Mouse (Mus musculus): ENCODE data around the gene Pum2. TPM values are rescaled to one million over a fixed set of nuclear protein-coding genes. Genes with fewer than 3 reads are reported as not detected.

Pum2 gene
- polyA plus RNA-seq, 1 experiment = 46.2 TPM

DNA sequence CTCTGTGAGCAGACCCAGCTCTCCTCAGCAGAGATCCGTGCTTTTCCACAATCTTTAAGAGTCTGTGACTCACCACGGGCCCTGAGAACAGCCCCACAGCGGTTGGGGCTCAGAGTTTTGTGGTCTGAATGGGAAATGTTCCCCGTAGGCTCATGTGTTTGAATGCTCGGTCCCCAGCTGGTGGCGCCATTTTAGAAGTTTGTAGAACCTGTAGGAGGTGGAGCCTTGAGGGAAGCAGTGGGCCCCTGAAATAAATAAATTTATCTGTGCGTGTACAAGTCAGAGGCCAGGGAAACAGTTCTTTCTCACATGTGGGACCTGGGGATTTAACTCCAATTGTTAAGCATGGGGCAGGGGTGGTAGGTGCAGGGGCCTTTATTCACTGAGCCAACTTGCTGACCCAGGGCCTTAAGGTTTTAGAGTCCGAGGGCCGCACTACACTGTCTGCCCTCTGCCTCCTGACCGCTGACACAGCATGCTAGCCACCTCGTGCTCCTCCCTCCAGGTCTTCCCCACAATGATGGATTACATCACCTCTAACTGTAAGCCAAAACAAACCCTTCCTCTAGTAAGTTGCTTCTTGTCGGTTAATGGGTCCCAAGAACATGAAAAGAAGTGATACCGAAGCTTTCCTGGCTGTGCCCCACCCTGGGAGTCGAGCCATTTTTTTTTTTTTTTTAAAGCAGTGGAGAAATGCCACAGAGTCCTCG, 90.4 kb downstream of the Pum2 start:
- H3K4me1 ChIP-seq (ENCODE audit: control insufficient read depth, insufficient read depth, insufficient read length) = no peaks in the 10 kb centered on the region; the same call in 1 of the 2 replicates
- no peak overlapping the region for H3K4me3 ChIP-seq (ENCODE audit: extremely low read depth, insufficient read depth, insufficient read length)
- no peak for DNase-seq (ENCODE audit: low read depth in 1 of 2, low spot score in 2 of 2)
- no peaks in the 10 kb centered on the region for H3K36me3 ChIP-seq (ENCODE audit: control insufficient read depth, insufficient read depth, low read length)
- H3K27ac ChIP-seq (ENCODE audit: insufficient read depth, low read length) = no peak overlapping the region
- 85% methylated on average over 15 of the region's 15 CpGs for WGBS
- no peaks in the 10 kb centered on the region for H3K27me3 ChIP-seq (ENCODE audit: control insufficient read depth, insufficient read depth, low read length)
- TF ChIP-seq CTCF (IDR thresholded peaks at IDR 0.05; ENCODE audit: extremely low read depth, insufficient read depth, insufficient read length, insufficient replicate concordance) (no peak), POLR2A (IDR thresholded peaks at IDR 0.05; ENCODE audit: low read depth, low read length) (no peak)

DNA sequence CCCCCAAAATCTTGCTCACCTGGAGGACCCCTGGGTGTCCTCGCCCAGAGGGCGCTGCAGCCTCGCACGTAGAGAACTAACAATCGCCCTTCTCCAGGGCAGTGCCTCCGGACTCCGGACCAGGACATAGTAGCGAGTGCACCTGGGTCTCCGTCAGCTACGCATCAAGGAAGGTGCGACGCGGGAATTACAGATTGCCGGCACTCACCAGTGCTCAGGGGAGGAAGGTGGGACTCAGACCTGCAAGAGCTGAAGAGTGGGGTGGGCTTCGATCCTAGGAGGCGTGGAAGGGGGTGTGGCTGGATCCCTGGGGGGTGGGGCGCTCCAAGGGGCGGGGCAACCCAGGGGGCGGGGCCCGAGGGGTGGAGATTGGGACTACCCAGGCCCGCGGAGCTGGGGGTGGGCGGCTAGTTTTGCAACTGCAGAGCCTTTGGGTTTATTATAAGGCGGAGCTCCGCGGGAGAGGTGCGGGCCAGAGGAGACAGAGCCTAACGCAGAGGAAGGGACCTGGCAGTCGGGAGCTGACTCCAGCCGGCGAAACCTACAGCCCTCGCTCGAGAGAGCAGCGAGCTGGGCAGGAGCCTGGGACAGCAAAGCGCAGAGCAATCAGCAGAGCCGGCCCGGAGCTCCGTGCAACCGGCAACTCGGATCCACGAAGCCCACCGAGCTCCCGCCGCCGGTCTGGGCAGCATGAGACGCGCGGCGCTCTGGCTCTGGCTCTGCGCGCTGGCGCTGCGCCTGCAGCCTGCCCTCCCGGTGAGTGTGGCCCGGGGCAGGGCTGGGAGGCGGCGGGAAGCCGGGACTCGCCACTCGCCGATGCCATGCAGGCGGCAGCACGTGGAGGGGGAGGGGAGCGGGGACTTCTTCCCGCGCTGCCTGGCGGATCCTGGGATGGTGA, 97.3 kb downstream of the Pum2 start, which contains the start of gene Sdc1:
Gene Sdc1 (plus strand): TSS at position 378 of the 898 bp plus-strand sequence.
- 1% methylated on average over 67 of the region's 67 CpGs for WGBS

DNA sequence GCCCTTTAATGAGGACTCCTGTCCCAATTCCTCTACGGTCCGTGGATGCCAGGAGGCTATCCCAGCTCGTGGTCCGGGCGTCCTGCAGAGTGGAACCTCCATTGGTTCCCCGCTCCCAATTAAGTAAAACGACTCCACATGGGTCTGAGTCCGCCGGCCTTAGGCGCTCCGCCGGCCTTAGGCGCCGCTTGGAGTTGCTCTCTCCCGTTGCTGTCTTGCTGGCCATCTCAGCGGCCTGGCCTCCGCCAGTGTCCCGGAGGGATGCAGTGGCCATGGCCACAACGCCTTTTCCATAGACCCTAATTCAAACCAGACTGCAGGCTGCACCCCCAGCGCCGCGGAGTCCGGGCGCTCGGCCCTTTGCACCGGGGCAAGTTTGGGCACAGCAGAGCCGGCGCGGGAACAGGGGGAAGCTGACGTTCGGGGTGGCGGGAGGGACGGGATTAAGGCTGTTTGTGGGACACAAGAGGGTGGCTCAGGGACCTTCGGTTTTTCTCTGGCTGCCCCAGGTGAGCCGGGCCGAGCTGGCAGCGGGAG, 98.0 kb downstream of the Pum2 start:
- peak overlapping the region; percentile 65 for H3K4me3 ChIP-seq (ENCODE audit: extremely low read depth, insufficient read depth, insufficient read length)
- TF ChIP-seq CTCF (IDR thresholded peaks at IDR 0.05; ENCODE audit: extremely low read depth, insufficient read depth, insufficient read length, insufficient replicate concordance) (no peak), POLR2A (IDR thresholded peaks at IDR 0.05; ENCODE audit: low read depth, low read length) (no peak)
- no peak for DNase-seq (ENCODE audit: low read depth in 1 of 2, low spot score in 2 of 2)
- no peaks in the 10 kb centered on the region for H3K36me3 ChIP-seq (ENCODE audit: control insufficient read depth, insufficient read depth, low read length)
- H3K4me1 ChIP-seq (ENCODE audit: control insufficient read depth, insufficient read depth, insufficient read length) = no peaks in the 10 kb centered on the region; the same call in 1 of the 2 replicates
- H3K27ac ChIP-seq (ENCODE audit: insufficient read depth, low read length) = no peak overlapping the region
- WGBS = under 1% methylated on average over 37 of the region's 37 CpGs
- H3K27me3 ChIP-seq (ENCODE audit: control insufficient read depth, insufficient read depth, low read length) = 0 out of 2 replicates have a peak, but pooled peaks cover 4% of the 10 kb centered on the region

More for the DNA sequence above, 97.3 kb downstream of the Pum2 start, which contains the start of gene Sdc1:
- peak; percentile 25; the same call in 1 of the 2 replicates for TF ChIP-seq CTCF (IDR thresholded peaks at IDR 0.05; ENCODE audit: extremely low read depth, insufficient read depth, insufficient read length, insufficient replicate concordance)
- TF ChIP-seq POLR2A (IDR thresholded peaks at IDR 0.05; ENCODE audit: low read depth, low read length) = no peak
- Histone ChIP-seq H3K36me3 (ENCODE audit: control insufficient read depth, insufficient read depth, low read length) (no peaks in the 10 kb centered on the region), H3K4me3 (ENCODE audit: extremely low read depth, insufficient read depth, insufficient read length) (peak within 1 kb of the TSS; percentile 65), H3K27me3 (ENCODE audit: control insufficient read depth, insufficient read depth, low read length) (0 out of 2 replicates have a peak, but pooled peaks cover 4% of the 10 kb centered on the region), H3K4me1 (ENCODE audit: control insufficient read depth, insufficient read depth, insufficient read length) (no peaks in the 10 kb centered on the region; the same call in 1 of the 2 replicates), H3K27ac (ENCODE audit: insufficient read depth, low read length) (no peak within 1 kb of the TSS)
- DNase-seq (ENCODE audit: low read depth in 1 of 2, low spot score in 2 of 2) = peak; percentile 8 to 48

DNA sequence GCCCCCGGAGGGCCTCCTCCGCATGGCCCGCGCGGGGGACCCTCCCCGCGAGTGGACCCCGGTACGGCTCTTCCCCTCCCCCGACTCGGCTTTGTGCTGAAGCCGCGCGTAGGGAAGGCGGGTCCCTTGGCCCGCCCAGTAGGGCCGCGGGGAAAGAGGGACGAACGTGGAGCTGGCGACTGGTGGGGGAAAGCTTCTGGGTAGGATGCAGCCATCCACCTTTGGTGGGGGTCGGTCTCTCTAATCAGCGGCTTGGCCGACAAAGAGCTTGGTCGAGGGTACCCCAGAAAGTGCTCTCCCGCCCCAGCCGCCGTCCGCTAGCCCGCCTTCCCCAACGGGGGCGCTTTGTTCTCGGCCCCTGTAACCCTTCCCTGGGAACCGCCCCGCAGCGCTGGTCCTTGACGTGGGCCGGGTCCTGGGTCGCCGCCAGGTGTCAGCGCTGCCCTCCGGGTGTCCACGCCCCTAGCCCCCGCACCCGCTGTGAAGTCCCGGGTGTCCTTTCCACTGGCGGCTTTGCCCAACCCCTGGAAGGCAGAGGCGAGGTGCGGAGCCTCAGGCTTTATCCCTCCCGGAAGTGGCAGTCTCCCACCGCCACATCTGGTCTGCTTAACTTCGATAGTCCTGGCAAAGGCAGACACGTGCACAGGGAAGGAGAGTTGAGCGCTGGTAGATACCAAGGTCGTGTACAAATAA, 98.7 kb downstream of the Pum2 start:
- Histone ChIP-seq H3K27ac (ENCODE audit: insufficient read depth, low read length) (no peak overlapping the region), H3K36me3 (ENCODE audit: control insufficient read depth, insufficient read depth, low read length) (no peaks in the 10 kb centered on the region), H3K4me3 (ENCODE audit: extremely low read depth, insufficient read depth, insufficient read length) (peak overlapping the region; percentile 65), H3K27me3 (ENCODE audit: control insufficient read depth, insufficient read depth, low read length) (0 out of 2 replicates have a peak, but pooled peaks cover 4% of the 10 kb centered on the region), H3K4me1 (ENCODE audit: control insufficient read depth, insufficient read depth, insufficient read length) (no peaks in the 10 kb centered on the region; the same call in 1 of the 2 replicates)
- 1% methylated on average over 54 of the region's 55 CpGs for WGBS
- peak in 1 of 2 experiments; percentile 51 for DNase-seq (ENCODE audit: low read depth in 1 of 2, low spot score in 2 of 2)
- TF ChIP-seq POLR2A (IDR thresholded peaks at IDR 0.05; ENCODE audit: low read depth, low read length) = no peak
- 0 out of 2 replicates have a peak, but pooled peaks have one; percentile 11 for TF ChIP-seq CTCF (IDR thresholded peaks at IDR 0.05; ENCODE audit: extremely low read depth, insufficient read depth, insufficient read length, insufficient replicate concordance)

DNA sequence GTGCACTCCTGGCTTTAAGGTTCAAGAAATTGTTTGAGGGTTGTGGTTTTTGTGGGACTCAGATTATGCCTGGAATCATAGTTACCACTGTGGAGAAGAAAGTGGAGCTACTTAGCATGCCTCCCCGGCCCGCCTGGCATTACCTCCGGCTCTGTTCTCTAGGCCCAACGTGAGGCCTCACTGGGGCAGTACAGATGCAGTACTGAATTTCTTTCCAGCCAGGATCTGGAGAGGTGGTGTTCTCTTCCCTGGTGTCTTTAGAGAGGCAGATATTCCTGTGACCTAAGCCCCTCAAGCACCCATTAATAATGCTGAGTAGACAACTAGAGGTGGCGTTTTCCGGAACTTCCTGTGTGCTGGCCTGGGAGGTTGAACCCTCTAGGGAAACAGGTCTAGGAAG, 99.4 kb downstream of the Pum2 start:
- Histone ChIP-seq H3K4me3 (ENCODE audit: extremely low read depth, insufficient read depth, insufficient read length) (no peak overlapping the region), H3K4me1 (ENCODE audit: control insufficient read depth, insufficient read depth, insufficient read length) (no peaks in the 10 kb centered on the region; the same call in 1 of the 2 replicates), H3K36me3 (ENCODE audit: control insufficient read depth, insufficient read depth, low read length) (no peaks in the 10 kb centered on the region), H3K27me3 (ENCODE audit: control insufficient read depth, insufficient read depth, low read length) (0 out of 2 replicates have a peak, but pooled peaks cover 4% of the 10 kb centered on the region), H3K27ac (ENCODE audit: insufficient read depth, low read length) (no peak overlapping the region)
- 82% methylated on average over 6 of the region's 6 CpGs for WGBS
- TF ChIP-seq POLR2A (IDR thresholded peaks at IDR 0.05; ENCODE audit: low read depth, low read length) = no peak
- TF ChIP-seq CTCF (IDR thresholded peaks at IDR 0.05; ENCODE audit: extremely low read depth, insufficient read depth, insufficient read length, insufficient replicate concordance) = no peak
- no peak for DNase-seq (ENCODE audit: low read depth in 1 of 2, low spot score in 2 of 2)

DNA sequence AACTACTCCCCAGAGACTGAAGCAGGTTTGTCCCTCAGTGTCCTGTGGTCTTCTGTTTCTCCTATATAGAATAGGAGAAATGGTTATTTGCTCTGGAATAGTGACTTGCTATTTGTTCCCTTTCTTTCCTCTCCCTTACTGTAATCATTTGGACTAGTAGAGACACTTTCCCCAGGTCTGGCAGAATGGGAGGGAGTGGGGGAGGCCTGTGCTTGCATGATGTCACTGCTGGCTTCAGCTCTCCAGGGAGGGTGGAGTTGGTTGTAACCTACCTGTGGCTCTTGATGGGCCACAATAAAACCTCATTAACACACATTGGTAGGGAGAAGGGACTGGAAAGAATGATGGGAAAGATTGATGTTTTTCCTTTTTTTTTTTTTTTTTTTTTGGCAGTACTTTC, 100.2 kb downstream of the Pum2 start:
- TF ChIP-seq CTCF (IDR thresholded peaks at IDR 0.05; ENCODE audit: extremely low read depth, insufficient read depth, insufficient read length, insufficient replicate concordance) = no peak
- TF ChIP-seq POLR2A (IDR thresholded peaks at IDR 0.05; ENCODE audit: low read depth, low read length) = no peak
- no peak for DNase-seq (ENCODE audit: low read depth in 1 of 2, low spot score in 2 of 2)

More for the DNA sequence above, 100.2 kb downstream of the Pum2 start:
- no peak overlapping the region for H3K4me3 ChIP-seq (ENCODE audit: extremely low read depth, insufficient read depth, insufficient read length)
- H3K36me3 ChIP-seq (ENCODE audit: control insufficient read depth, insufficient read depth, low read length) = no peaks in the 10 kb centered on the region
- 0 out of 2 replicates have a peak, but pooled peaks cover 4% of the 10 kb centered on the region for H3K27me3 ChIP-seq (ENCODE audit: control insufficient read depth, insufficient read depth, low read length)
- no peak overlapping the region for H3K27ac ChIP-seq (ENCODE audit: insufficient read depth, low read length)
- no peaks in the 10 kb centered on the region; the same call in 1 of the 2 replicates for H3K4me1 ChIP-seq (ENCODE audit: control insufficient read depth, insufficient read depth, insufficient read length)

All from spleen, adult 2 months (tissue).